Comparison of ENCODE assay signal across 9 mouse cellular contexts in genomic region chr9:48447783-48448209, GRCm38 (mm10). TPM values are rescaled to one million over a fixed set of nuclear protein-coding genes. Genes with fewer than 3 reads are reported as not detected.
A peak's percentile ranks its signal among the peaks of the same experiment; 100 is the strongest.
DNase-seq lines count a peak whose midpoint lies in the region; ATAC-seq and TF ChIP-seq lines count a peak whose summit lies in the region.
"Had no signal": no experiment of that assay in that cellular context is flagged by ENCODE, and none has a peak within 500 bp of the region (broad histone marks: within the 10 kb centered on the region; RNA-seq: fewer than 3 reads in every experiment).

No protein-coding gene starts in this region.

- no peaks in the 10 kb centered on the region for H3K9me3 ChIP-seq in heart, embryonic 12.5 days (replicated peaks)
- no peaks in the 10 kb centered on the region for H3K9me3 ChIP-seq in heart, postnatal 0 days (replicated peaks; ENCODE audit: control insufficient read depth, low read length)
- H3K9me3 ChIP-seq: embryonic facial prominence, embryonic 13.5 days had no signal

- H3K27ac ChIP-seq in heart, embryonic 12.5 days (ENCODE audit: poor library complexity, severe bottlenecking) = no peak overlapping the region
- no peak overlapping the region for H3K27ac ChIP-seq in heart, postnatal 0 days (ENCODE audit: low read depth)
- H3K27ac ChIP-seq: embryonic facial prominence, embryonic 13.5 days had no signal

- TF ChIP-seq EP300 in heart, postnatal 0 days (IDR thresholded peaks at IDR 0.05; ENCODE audit: low read depth) = no peak

- intact Hi-C loops in left cerebral cortex, postnatal 36 days (cut with DNase I) = no loop called here

- no peak overlapping the region for H3K9ac ChIP-seq in heart, embryonic 12.5 days
- no peak overlapping the region for H3K9ac ChIP-seq in heart, postnatal 0 days (replicated peaks; ENCODE audit: low read depth, low read length)
- H3K9ac ChIP-seq: embryonic facial prominence, embryonic 13.5 days had no signal

- H3K4me3 ChIP-seq in heart, embryonic 12.5 days = no peak overlapping the region
- H3K4me3 ChIP-seq in heart, postnatal 0 days (ENCODE audit: low read depth, low read length) = no peak overlapping the region
- H3K4me3 ChIP-seq: embryonic facial prominence, embryonic 13.5 days had no signal

- H3K27me3 ChIP-seq in heart, embryonic 12.5 days (replicated peaks) = no peaks in the 10 kb centered on the region
- no peaks in the 10 kb centered on the region for H3K27me3 ChIP-seq in heart, postnatal 0 days (ENCODE audit: control insufficient read depth, insufficient read depth, low read length)
- H3K27me3 ChIP-seq: embryonic facial prominence, embryonic 13.5 days had no signal

- 30% methylated on average over 5 of the region's 5 CpGs for WGBS in heart, embryonic 12.5 days
- 31% methylated on average over 5 of the region's 5 CpGs for WGBS in heart, postnatal 0 days

- no peaks in the 10 kb centered on the region for H3K4me1 ChIP-seq in heart, embryonic 12.5 days (replicated peaks)
- no peaks in the 10 kb centered on the region for H3K4me1 ChIP-seq in heart, postnatal 0 days (ENCODE audit: control insufficient read depth, insufficient read depth)
- H3K4me1 ChIP-seq: embryonic facial prominence, embryonic 13.5 days had no signal

- peak; percentile 40 for TF ChIP-seq CTCF in heart, postnatal 0 days (IDR thresholded peaks at IDR 0.05; ENCODE audit: low read depth)

- DNase-seq in heart, adult 8-10 months (ENCODE audit: low spot score) = peak; percentile 14
- peak; percentile 69 for DNase-seq in CD4-positive helper T cell, adult 2 months (ENCODE audit: low read depth, low spot score)
- DNase-seq in R1 (ENCODE audit: low read depth, low spot score) = peak; percentile 53
- peak; percentile 11 for DNase-seq in heart, postnatal 0 days (ENCODE audit: low spot score)
- DNase-seq in monocyte, adult 2 months (ENCODE audit: low read depth in 1 of 2, low spot score in 2 of 2) = peak; percentile 37 to 62
- no peak for DNase-seq in left cerebral cortex, postnatal 36 days (ENCODE audit: low spot score in 2 of 2)

- no peak for ATAC-seq in heart, embryonic 12.5 days (ENCODE audit: insufficient number of reproducible peaks, low FRiP score)
- no peak for ATAC-seq in heart, postnatal 0 days (ENCODE audit: insufficient read depth, low read depth)
- ATAC-seq in frontal cortex, adult (ENCODE audit: low TSS enrichment) = no peak

- no peak overlapping the region for H3K4me2 ChIP-seq in heart, embryonic 12.5 days
- no peak overlapping the region for H3K4me2 ChIP-seq in heart, postnatal 0 days (ENCODE audit: low read depth, low read length)
- H3K4me2 ChIP-seq: embryonic facial prominence, embryonic 13.5 days had no signal

- no peaks in the 10 kb centered on the region for H3K36me3 ChIP-seq in heart, embryonic 12.5 days
- no peaks in the 10 kb centered on the region for H3K36me3 ChIP-seq in heart, postnatal 0 days (replicated peaks; ENCODE audit: control insufficient read depth, insufficient read depth, low read length)
- H3K36me3 ChIP-seq: embryonic facial prominence, embryonic 13.5 days had no signal

RNA-seq across cellular contexts. Expression of gene Rexo2, which starts 32.6 kb away (rescaled TPM):
- 10 to 100 TPM; 63.5 to 72.7 (median 67.9) TPM for total RNA-seq in heart, adult 8-10 months (2022)
- polyA plus RNA-seq in heart, embryonic 12.5 days (2016; fragmentation: Nextera tagmentation; extraction: Ambion mirVana) = 96.4 and 102 TPM in 2 replicates
- 21.6 and 27.5 TPM in 2 replicates for total RNA-seq in heart, postnatal 0 days (2014; rRNA removed; ENCODE audit: low replicate concordance)
- polyA plus RNA-seq in heart, postnatal 0 days (2015; fragmentation: Nextera tagmentation; extraction: Ambion mirVana) = 90.4 and 93.9 TPM in 2 replicates
- total RNA-seq in left cerebral cortex, postnatal 36 days (2021) = 100 to 1,000 TPM in 1 of 2 experiments, 10 to 100 TPM in 1; 97.9 to 101 TPM

RNA-seq across cellular contexts. Expression of gene Rbm7, which starts 47.3 kb away (rescaled TPM):
- 10 to 100 TPM; 18.4 to 21.5 (median 21.0) TPM for total RNA-seq in heart, adult 8-10 months (2022)
- 86.0 and 91.2 TPM in 2 replicates for polyA plus RNA-seq in heart, embryonic 12.5 days (2016; fragmentation: Nextera tagmentation; extraction: Ambion mirVana)
- total RNA-seq in heart, postnatal 0 days (2014; rRNA removed; ENCODE audit: low replicate concordance) = 37.8 and 52.2 TPM in 2 replicates
- 62.7 and 68.3 TPM in 2 replicates for polyA plus RNA-seq in heart, postnatal 0 days (2015; fragmentation: Nextera tagmentation; extraction: Ambion mirVana)
- total RNA-seq in left cerebral cortex, postnatal 36 days (2021) = 10 to 100 TPM; 35.2 to 36.5 TPM

RNA-seq across cellular contexts. Expression of gene Gm5617, which starts 47.4 kb away (rescaled TPM):
- total RNA-seq in heart, adult 8-10 months (2022) = 10 to 100 TPM; 42.6 to 52.1 (median 44.2) TPM
- 33.4 and 33.8 TPM in 2 replicates for polyA plus RNA-seq in heart, embryonic 12.5 days (2016; fragmentation: Nextera tagmentation; extraction: Ambion mirVana)
- total RNA-seq in heart, postnatal 0 days (2014; rRNA removed; ENCODE audit: low replicate concordance) = 27.4 and 43.3 TPM in 2 replicates
- 63.4 and 64.7 TPM in 2 replicates for polyA plus RNA-seq in heart, postnatal 0 days (2015; fragmentation: Nextera tagmentation; extraction: Ambion mirVana)
- 10 to 100 TPM; 11.0 to 12.0 TPM for total RNA-seq in left cerebral cortex, postnatal 36 days (2021)

Comparison
In these comparisons a context has a peak if more than half of its experiments do, and no peak if none do; other contexts are left out.
1. DNase-seq: peak in heart, adult 8-10 months (single experiment), CD4-positive helper T cell, adult 2 months (single experiment), R1 (single experiment), heart, postnatal 0 days (single experiment) and monocyte, adult 2 months (2 of 2); none in left cerebral cortex, postnatal 36 days (0 of 2).